Mouse (Mus musculus) cerebellum, adult 2 months (tissue): ENCODE data around the gene Elmo1. TPM values are rescaled to one million over a fixed set of nuclear protein-coding genes. Genes with fewer than 3 reads are reported as not detected.

Experiments
- DNase-seq, 2 experiments: peaks; one replicate each; pipeline ENCODE4 v3.0.0; 2021
- H3K27ac ChIP-seq: fragments of 200-500 bp; 2 replicates; pipeline ENCODE4 v1.5.1; 2012; ENCODE audit warnings: low read length, control low read depth, inconsistent platforms; ENCODE audit not compliant: insufficient read depth
- H3K27me3 ChIP-seq: fragments of 200-500 bp; 2 replicates; pipeline ENCODE4 v1.6.1; 2012; ENCODE audit warnings: inconsistent platforms, mild to moderate bottlenecking, low read length, moderate library complexity; ENCODE audit not compliant: control insufficient read depth, insufficient read depth
- H3K4me1 ChIP-seq: fragments of 200-500 bp; 2 replicates; pipeline ENCODE4 v1.6.1; 2011; ENCODE audit warnings: low read length; ENCODE audit not compliant: control insufficient read depth, insufficient read depth
- H3K4me3 ChIP-seq: fragments of 200-500 bp; replicated peaks from 2 replicates; pipeline ENCODE3; 2011; ENCODE audit warnings: mild to moderate bottlenecking, low read depth, low read length, control low read depth; ENCODE audit not compliant: insufficient read depth
- CTCF ChIP-seq: fragments of 200-500 bp; IDR thresholded peaks from 2 replicates; pipeline ENCODE4 v1.5.1; 2011; ENCODE audit warnings: low read depth, mild to moderate bottlenecking, control low read depth, low read length, moderate library complexity, borderline replicate concordance; ENCODE audit not compliant: insufficient read depth
- POLR2A ChIP-seq: fragments of 200-500 bp; IDR thresholded peaks from 2 replicates; pipeline ENCODE4 v1.6.1; 2011; ENCODE audit warnings: low read length, control low read depth, borderline replicate concordance; ENCODE audit not compliant: insufficient read depth
- WGBS: fragments of 180-500 bp; shearing (Covaris S2); methylation state at CpG from one replicate; pipeline ENCODE4 v1.1.7; 2018; 5-methylcytosine and 5-hydroxymethylcytosine counted together
- polyA plus RNA-seq: library from polyadenylated mRNA; depleted of rRNA; stranded (reverse); fragments of >200 nt; gene quantifications from 2 replicates; pipeline ENCODE4 v1.2.3, GENCODE M21; 2012

The Elmo1 gene
- polyA plus RNA-seq, 1 experiment: 92.3 TPM

DNA sequence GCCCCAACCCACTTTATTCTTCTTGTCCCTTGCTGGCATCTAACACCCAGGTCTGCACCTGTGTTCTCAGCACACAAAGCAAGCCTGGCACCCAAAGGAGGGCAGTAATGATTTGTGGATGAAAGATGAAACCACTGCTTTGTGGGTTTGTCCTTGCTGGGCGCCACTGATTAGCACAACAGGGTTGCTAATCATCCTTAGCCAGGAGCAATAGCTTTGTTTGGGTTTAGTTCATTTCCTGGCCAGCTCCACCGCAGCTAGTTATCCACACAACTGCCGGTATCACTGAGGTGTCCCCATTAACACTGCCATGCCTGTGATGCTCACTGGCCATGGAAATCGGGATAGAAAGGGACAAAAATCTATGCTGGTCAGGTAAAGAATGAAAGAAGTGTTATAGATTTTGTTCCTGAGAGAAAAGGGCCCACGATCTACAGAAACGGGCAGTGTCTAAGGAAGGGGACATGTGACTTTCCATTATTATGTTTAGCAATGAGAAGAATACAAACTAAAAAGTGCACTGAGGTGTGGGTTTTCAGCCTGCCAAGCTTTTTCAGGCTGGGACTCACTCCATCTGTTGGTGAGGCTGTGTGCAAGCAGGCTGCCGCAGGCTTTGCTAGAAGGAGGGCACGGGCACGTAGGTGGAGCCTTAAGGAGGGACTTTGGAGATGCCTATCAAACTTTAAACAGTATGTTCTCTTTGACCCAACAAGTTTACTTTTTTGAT, 93.3 kb downstream of the Elmo1 start:
- no peaks in the 10 kb centered on the region for H3K27me3 ChIP-seq
- no peak overlapping the region for H3K27ac ChIP-seq
- peak; percentile 22 to 30 for DNase-seq
- 12% methylated on average over 9 of the region's 9 CpGs for WGBS
- peaks cover 16% of the 10 kb centered on the region for H3K4me1 ChIP-seq
- H3K4me3 ChIP-seq: no peak overlapping the region
- TF ChIP-seq POLR2A (no peak), CTCF (peak; percentile 32; the same call in 1 of the 2 replicates)

GRCm38 (mm10) chr13:20184239-20185033, 94.0 kb downstream of the Elmo1 start:
- WGBS: 77% methylated on average over 13 of the region's 13 CpGs
- TF ChIP-seq CTCF (no peak), POLR2A (no peak)

DNA sequence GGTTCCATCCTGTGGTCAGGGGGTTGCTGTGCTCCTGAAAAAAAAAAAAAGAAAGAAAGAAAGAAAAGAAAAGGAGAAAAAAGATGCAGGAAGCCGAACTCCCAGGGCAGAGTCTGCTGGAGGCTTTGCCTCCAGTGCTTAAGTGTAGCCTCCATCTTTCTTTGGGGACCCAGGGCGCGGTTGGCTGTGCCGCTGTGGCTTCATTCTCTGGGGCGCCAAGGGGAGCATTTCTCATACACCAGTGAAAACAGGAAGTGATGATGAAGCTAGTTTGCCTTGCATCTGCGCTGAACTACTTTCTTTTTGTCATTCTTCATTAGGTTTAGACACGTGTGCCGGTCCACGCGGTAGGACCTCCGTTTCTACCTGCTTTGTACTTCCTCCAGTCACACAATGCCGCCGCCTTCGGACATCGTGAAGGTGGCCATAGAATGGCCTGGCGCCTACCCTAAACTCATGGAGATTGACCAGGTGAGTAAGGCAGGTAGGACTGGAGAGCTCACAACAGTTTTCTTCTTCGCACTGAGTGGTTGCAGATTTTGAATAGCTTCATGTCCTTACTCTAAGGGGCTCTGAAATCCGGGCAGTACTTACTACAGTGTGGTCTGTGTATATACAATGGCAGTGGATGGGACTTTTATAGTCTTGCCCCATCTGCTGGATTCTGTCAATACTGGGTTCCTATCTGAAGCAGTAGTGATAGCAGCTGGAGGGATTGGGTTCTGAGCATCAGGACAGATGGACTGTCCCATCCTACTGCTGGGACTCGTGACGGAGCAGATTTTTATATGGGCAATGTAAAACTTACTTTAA, 94.8 kb downstream of the Elmo1 start:
- 95% methylated on average over 20 of the region's 20 CpGs for WGBS
- Histone ChIP-seq H3K4me1 (peaks cover 16% of the 10 kb centered on the region), H3K4me3 (no peak overlapping the region), H3K27ac (no peak overlapping the region), H3K27me3 (no peaks in the 10 kb centered on the region)
- no peak for DNase-seq
- TF ChIP-seq CTCF (no peak), POLR2A (no peak)

More at GRCm38 (mm10) chr13:20184239-20185033, 94.0 kb downstream of the Elmo1 start:
- Histone ChIP-seq H3K4me3 (no peak overlapping the region), H3K27me3 (no peaks in the 10 kb centered on the region), H3K4me1 (peaks cover 16% of the 10 kb centered on the region), H3K27ac (no peak overlapping the region)
- DNase-seq: no peak

- Histone ChIP-seq H3K27ac (no peak overlapping the region), H3K4me1 (peaks cover 16% of the 10 kb centered on the region), H3K27me3 (no peaks in the 10 kb centered on the region), H3K4me3 (no peak overlapping the region)
- WGBS: 92% methylated on average over 4 of the region's 4 CpGs
- TF ChIP-seq CTCF (no peak), POLR2A (no peak)
- DNase-seq: no peak
Observed at GRCm38 (mm10) chr13:20185847-20186213, 95.4 kb downstream of the Elmo1 start.

GRCm38 (mm10) chr13:20187647-20188046, 97.3 kb downstream of the Elmo1 start:
- H3K4me1 ChIP-seq: peaks cover 11% of the 10 kb centered on the region
- no peak for DNase-seq
- H3K27me3 ChIP-seq: no peaks in the 10 kb centered on the region
- TF ChIP-seq POLR2A: no peak
- no peak for TF ChIP-seq CTCF
- WGBS: 81% methylated on average over 2 of the region's 2 CpGs
- no peak overlapping the region for H3K4me3 ChIP-seq
- H3K27ac ChIP-seq: no peak overlapping the region

- no peak for TF ChIP-seq CTCF
- Histone ChIP-seq H3K27ac (no peak overlapping the region), H3K27me3 (no peaks in the 10 kb centered on the region), H3K4me3 (no peak overlapping the region), H3K4me1 (no peaks in the 10 kb centered on the region; the same call in 1 of the 2 replicates)
- WGBS: 59% methylated on average over 6 of the region's 6 CpGs
- no peak for DNase-seq
Observed at GRCm38 (mm10) chr13:20192009-20192584, 101.7 kb downstream of the Elmo1 start.

- DNase-seq: no peak
- H3K27ac ChIP-seq: no peak overlapping the region
- 10% methylated on average over 2 of the region's 2 CpGs for WGBS
- H3K4me1 ChIP-seq: no peaks in the 10 kb centered on the region
- no peaks in the 10 kb centered on the region for H3K27me3 ChIP-seq
- no peak for TF ChIP-seq POLR2A
- TF ChIP-seq CTCF: no peak
- no peak overlapping the region for H3K4me3 ChIP-seq
Observed at GRCm38 (mm10) chr13:20200582-20200981, 110.2 kb downstream of the Elmo1 start.
